Mouse (Mus musculus): ENCODE data around the gene Btbd18. TPM values are rescaled to one million over a fixed set of nuclear protein-coding genes. Genes with fewer than 3 reads are reported as not detected.

Btbd18 gene
- 0.18 and 0.22 TPM in 2 replicates for polyA plus RNA-seq (2014; fragmentation: Nextera tagmentation; extraction: Ambion mirVana)

GRCm38 (mm10) chr2:84658806-84659205 is at the start of gene Btbd18:
Gene Btbd18 (plus strand): TSS chr2:84659079.
- no peak for ATAC-seq (replicated peaks; ENCODE audit: low FRiP score)
- Histone ChIP-seq H3K27ac (ENCODE audit: low read depth, low read length) (no peak within 1 kb of the TSS), H3K4me3 (ENCODE audit: low read depth, low read length) (no peak within 1 kb of the TSS), H3K4me1 (replicated peaks; ENCODE audit: control insufficient read depth, insufficient read depth, low read length) (no peaks in the 10 kb centered on the region), H3K4me2 (no peak within 1 kb of the TSS), H3K27me3 (replicated peaks; ENCODE audit: control insufficient read depth, insufficient read depth, low read length) (no peaks in the 10 kb centered on the region), H3K9ac (ENCODE audit: low read depth, low read length) (no peak within 1 kb of the TSS), H3K36me3 (ENCODE audit: control insufficient read depth, insufficient read depth, low read length) (no peaks in the 10 kb centered on the region), H3K9me3 (ENCODE audit: control insufficient read depth, low read length) (no peaks in the 10 kb centered on the region)
- 91% methylated on average over 32 of the region's 32 CpGs for WGBS
- DNase-seq (ENCODE audit: low spot score): no peak

- peaks cover 46% of the 10 kb centered on the region for H3K36me3 ChIP-seq (ENCODE audit: control insufficient read depth, insufficient read depth, low read length)
- H3K9me3 ChIP-seq (ENCODE audit: control insufficient read depth, low read length): no peaks in the 10 kb centered on the region
- no peak overlapping the region for H3K27ac ChIP-seq (ENCODE audit: low read depth, low read length)
- no peak overlapping the region for H3K4me2 ChIP-seq
- H3K27me3 ChIP-seq (replicated peaks; ENCODE audit: control insufficient read depth, insufficient read depth, low read length): no peaks in the 10 kb centered on the region
- H3K9ac ChIP-seq (ENCODE audit: low read depth, low read length): no peak overlapping the region
- no peaks in the 10 kb centered on the region for H3K4me1 ChIP-seq (replicated peaks; ENCODE audit: control insufficient read depth, insufficient read depth, low read length)
- no peak for DNase-seq (ENCODE audit: low spot score)
- H3K4me3 ChIP-seq (ENCODE audit: low read depth, low read length): no peak overlapping the region
- 89% methylated on average over 6 of the region's 6 CpGs for WGBS
- no peak for ATAC-seq (replicated peaks; ENCODE audit: low FRiP score)
Measured at GRCm38 (mm10) chr2:84612764-84613163, 46.1 kb upstream of the Btbd18 start.

GRCm38 (mm10) chr2:84617637-84618515 is 41.0 kb upstream of the Btbd18 start:
- DNase-seq (ENCODE audit: low spot score): no peak
- H3K27me3 ChIP-seq (replicated peaks; ENCODE audit: control insufficient read depth, insufficient read depth, low read length): no peaks in the 10 kb centered on the region
- no peak overlapping the region for H3K4me2 ChIP-seq
- no peaks in the 10 kb centered on the region for H3K9me3 ChIP-seq (ENCODE audit: control insufficient read depth, low read length)
- H3K27ac ChIP-seq (ENCODE audit: low read depth, low read length): no peak overlapping the region
- peaks cover 3% of the 10 kb centered on the region; the same call in 1 of the 2 replicates for H3K4me1 ChIP-seq (replicated peaks; ENCODE audit: control insufficient read depth, insufficient read depth, low read length)
- no peak overlapping the region for H3K9ac ChIP-seq (ENCODE audit: low read depth, low read length)
- 61% methylated on average over 3 of the region's 3 CpGs for WGBS
- no peak overlapping the region for H3K4me3 ChIP-seq (ENCODE audit: low read depth, low read length)
- ATAC-seq (replicated peaks; ENCODE audit: low FRiP score): 0 out of 2 replicates have a peak, but pooled peaks have one; percentile 29
- peaks cover 27% of the 10 kb centered on the region for H3K36me3 ChIP-seq (ENCODE audit: control insufficient read depth, insufficient read depth, low read length)

GRCm38 (mm10) chr2:84618914-84619313 is 40.0 kb upstream of the Btbd18 start:
- Histone ChIP-seq H3K27ac (ENCODE audit: low read depth, low read length) (no peak overlapping the region), H3K4me2 (no peak overlapping the region), H3K36me3 (ENCODE audit: control insufficient read depth, insufficient read depth, low read length) (peaks cover 20% of the 10 kb centered on the region), H3K9me3 (ENCODE audit: control insufficient read depth, low read length) (no peaks in the 10 kb centered on the region), H3K27me3 (replicated peaks; ENCODE audit: control insufficient read depth, insufficient read depth, low read length) (no peaks in the 10 kb centered on the region), H3K4me1 (replicated peaks; ENCODE audit: control insufficient read depth, insufficient read depth, low read length) (peaks cover 6% of the 10 kb centered on the region), H3K9ac (ENCODE audit: low read depth, low read length) (no peak overlapping the region), H3K4me3 (ENCODE audit: low read depth, low read length) (no peak overlapping the region)
- 63% methylated on average over 2 of the region's 2 CpGs for WGBS
- ATAC-seq (replicated peaks; ENCODE audit: low FRiP score): no peak
- DNase-seq (ENCODE audit: low spot score): no peak

GRCm38 (mm10) chr2:84619646-84620340 is 39.1 kb upstream of the Btbd18 start:
- peaks cover 20% of the 10 kb centered on the region for H3K36me3 ChIP-seq (ENCODE audit: control insufficient read depth, insufficient read depth, low read length)
- ATAC-seq (replicated peaks; ENCODE audit: low FRiP score): no peak
- H3K27ac ChIP-seq (ENCODE audit: low read depth, low read length): no peak overlapping the region
- H3K9ac ChIP-seq (ENCODE audit: low read depth, low read length): no peak overlapping the region
- no peaks in the 10 kb centered on the region for H3K27me3 ChIP-seq (replicated peaks; ENCODE audit: control insufficient read depth, insufficient read depth, low read length)
- H3K4me3 ChIP-seq (ENCODE audit: low read depth, low read length): no peak overlapping the region
- DNase-seq (ENCODE audit: low spot score): no peak
- H3K4me2 ChIP-seq: no peak overlapping the region
- 94% methylated on average over 21 of the region's 21 CpGs for WGBS
- H3K4me1 ChIP-seq (replicated peaks; ENCODE audit: control insufficient read depth, insufficient read depth, low read length): peaks cover 11% of the 10 kb centered on the region
- no peaks in the 10 kb centered on the region for H3K9me3 ChIP-seq (ENCODE audit: control insufficient read depth, low read length)

GRCm38 (mm10) chr2:84622668-84623067 is 36.2 kb upstream of the Btbd18 start:
- no peak overlapping the region for H3K9ac ChIP-seq (ENCODE audit: low read depth, low read length)
- H3K9me3 ChIP-seq (ENCODE audit: control insufficient read depth, low read length): no peaks in the 10 kb centered on the region
- H3K4me3 ChIP-seq (ENCODE audit: low read depth, low read length): no peak overlapping the region
- H3K4me2 ChIP-seq: no peak overlapping the region; the same call in 1 of the 2 replicates
- H3K27me3 ChIP-seq (replicated peaks; ENCODE audit: control insufficient read depth, insufficient read depth, low read length): no peaks in the 10 kb centered on the region
- DNase-seq (ENCODE audit: low spot score) (no peak), ATAC-seq (replicated peaks; ENCODE audit: low FRiP score) (no peak)
- WGBS: 73% methylated on average over 2 of the region's 2 CpGs
- H3K4me1 ChIP-seq (replicated peaks; ENCODE audit: control insufficient read depth, insufficient read depth, low read length): peaks cover 13% of the 10 kb centered on the region
- H3K27ac ChIP-seq (ENCODE audit: low read depth, low read length): no peak overlapping the region
- peaks cover 14% of the 10 kb centered on the region for H3K36me3 ChIP-seq (ENCODE audit: control insufficient read depth, insufficient read depth, low read length)

GRCm38 (mm10) chr2:84623428-84624119 is 35.3 kb upstream of the Btbd18 start:
- peaks cover 13% of the 10 kb centered on the region for H3K4me1 ChIP-seq (replicated peaks; ENCODE audit: control insufficient read depth, insufficient read depth, low read length)
- H3K4me3 ChIP-seq (ENCODE audit: low read depth, low read length): no peak overlapping the region
- H3K9me3 ChIP-seq (ENCODE audit: control insufficient read depth, low read length): no peaks in the 10 kb centered on the region
- WGBS: 61% methylated on average over 3 of the region's 3 CpGs
- no peak for DNase-seq (ENCODE audit: low spot score)
- H3K9ac ChIP-seq (ENCODE audit: low read depth, low read length): no peak overlapping the region
- no peak overlapping the region for H3K4me2 ChIP-seq
- no peak overlapping the region for H3K27ac ChIP-seq (ENCODE audit: low read depth, low read length)
- H3K36me3 ChIP-seq (ENCODE audit: control insufficient read depth, insufficient read depth, low read length): peaks cover 14% of the 10 kb centered on the region
- H3K27me3 ChIP-seq (replicated peaks; ENCODE audit: control insufficient read depth, insufficient read depth, low read length): no peaks in the 10 kb centered on the region
- ATAC-seq (replicated peaks; ENCODE audit: low FRiP score): no peak

- no peak for ATAC-seq (replicated peaks; ENCODE audit: low FRiP score)
- 88% methylated on average over 17 of the region's 17 CpGs for WGBS
- Histone ChIP-seq H3K9me3 (ENCODE audit: control insufficient read depth, low read length) (no peaks in the 10 kb centered on the region), H3K27me3 (replicated peaks; ENCODE audit: control insufficient read depth, insufficient read depth, low read length) (no peaks in the 10 kb centered on the region), H3K9ac (ENCODE audit: low read depth, low read length) (no peak overlapping the region), H3K36me3 (ENCODE audit: control insufficient read depth, insufficient read depth, low read length) (peaks cover 14% of the 10 kb centered on the region), H3K4me3 (ENCODE audit: low read depth, low read length) (no peak overlapping the region), H3K4me2 (no peak overlapping the region), H3K4me1 (replicated peaks; ENCODE audit: control insufficient read depth, insufficient read depth, low read length) (peaks cover 13% of the 10 kb centered on the region), H3K27ac (ENCODE audit: low read depth, low read length) (no peak overlapping the region)
- no peak for DNase-seq (ENCODE audit: low spot score)
Measured at GRCm38 (mm10) chr2:84624201-84624600, 34.7 kb upstream of the Btbd18 start.
